Mouse (Mus musculus): ENCODE data around the gene Rack1. TPM values are rescaled to one million over a fixed set of nuclear protein-coding genes. Genes with fewer than 3 reads are reported as not detected.
"Not testable (repeated sequence)": the region's sequence is repeated elsewhere in the genome, so short reads cannot be mapped to it uniquely, and the experiment has no call there.

The Rack1 gene
- polyA plus RNA-seq, 1 experiment from 2014 or later = 565 TPM

DNA sequence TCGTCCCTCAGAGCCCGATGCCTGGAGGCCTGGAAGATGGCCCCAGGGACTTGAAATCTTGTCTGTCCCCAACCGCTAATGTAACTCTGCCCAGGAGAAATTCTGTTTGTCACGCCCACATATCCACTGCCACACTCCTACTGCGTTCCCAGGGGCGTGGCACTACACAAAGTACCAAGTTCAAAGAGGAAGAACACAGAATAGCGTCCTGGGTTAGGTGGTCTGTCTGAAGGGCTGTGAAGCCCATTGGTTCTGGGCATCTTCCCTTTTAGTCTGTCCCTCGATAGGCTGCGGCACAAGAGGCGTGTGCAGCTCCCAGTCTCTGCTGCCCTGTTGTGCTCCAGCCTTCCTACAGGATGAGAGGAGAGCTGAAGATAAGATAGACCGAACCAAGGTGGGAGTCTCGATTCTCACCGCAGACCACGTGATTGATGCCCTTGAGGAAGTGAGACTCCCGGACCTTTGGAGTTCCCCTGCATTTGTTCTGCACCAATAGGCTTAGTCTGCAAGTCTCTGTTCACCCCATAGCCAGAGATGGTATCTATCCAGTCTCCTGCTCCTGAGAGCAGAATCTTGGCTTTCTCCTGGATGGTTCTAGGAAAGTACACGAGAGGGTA is 38.2 kb downstream of the Rack1 start:
- Histone ChIP-seq H3K4me1 (peaks cover 14% of the 10 kb centered on the region), H3K4me3 (replicated peaks) (peak overlapping the region; percentile 89), H3K27ac (no peak overlapping the region), H3K9me3 (no peaks in the 10 kb centered on the region), H3K36me3 (replicated peaks) (no peaks in the 10 kb centered on the region), H3K4me2 (peak overlapping the region; percentile 83), H3K9ac (peak overlapping the region; percentile 73), H3K27me3 (peaks cover 35% of the 10 kb centered on the region)
- WGBS = 5% methylated on average over 16 of the region's 16 CpGs
- 0 out of 2 replicates have a peak, but pooled peaks have one; percentile 9 for ATAC-seq (ENCODE audit: low FRiP score)

DNA sequence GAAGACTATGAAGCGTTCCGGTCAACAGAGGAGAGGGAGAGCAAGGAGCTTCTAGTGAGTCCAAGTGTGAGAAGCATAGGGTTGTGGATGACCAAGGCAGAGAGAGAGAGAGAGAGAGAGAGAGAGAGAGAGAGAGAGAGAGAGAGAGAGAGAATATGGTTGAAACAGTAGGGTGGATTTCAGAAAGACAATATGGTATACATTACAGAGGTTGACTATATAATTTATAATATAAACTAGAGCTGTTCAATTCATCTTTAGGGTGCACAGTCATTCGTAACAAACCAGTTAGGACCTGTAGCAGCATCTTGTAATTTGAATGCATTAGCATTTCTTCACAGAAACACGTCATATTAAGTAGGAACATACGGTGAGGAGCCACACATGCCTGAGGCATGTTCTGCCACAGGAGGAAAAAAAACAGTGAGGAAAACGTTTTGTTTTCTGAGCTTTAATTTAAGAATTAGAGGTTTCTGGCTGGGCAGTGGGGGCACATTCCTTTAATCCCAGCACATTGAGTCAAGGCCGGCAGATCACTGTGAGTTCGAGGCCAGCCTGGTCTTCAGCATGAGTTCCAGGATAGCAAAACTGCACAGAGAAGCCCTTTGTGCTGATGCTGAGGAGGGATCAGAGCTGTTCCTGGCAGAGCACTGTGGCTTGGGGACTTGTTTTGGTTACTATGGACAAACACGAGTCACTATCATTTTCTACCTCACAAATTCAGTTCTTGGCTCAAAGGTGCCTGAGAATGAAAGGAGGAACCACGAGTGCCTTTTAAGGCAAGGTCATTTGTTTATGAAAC is 38.9 kb downstream of the Rack1 start:
- no peak overlapping the region for H3K9ac ChIP-seq

DNA sequence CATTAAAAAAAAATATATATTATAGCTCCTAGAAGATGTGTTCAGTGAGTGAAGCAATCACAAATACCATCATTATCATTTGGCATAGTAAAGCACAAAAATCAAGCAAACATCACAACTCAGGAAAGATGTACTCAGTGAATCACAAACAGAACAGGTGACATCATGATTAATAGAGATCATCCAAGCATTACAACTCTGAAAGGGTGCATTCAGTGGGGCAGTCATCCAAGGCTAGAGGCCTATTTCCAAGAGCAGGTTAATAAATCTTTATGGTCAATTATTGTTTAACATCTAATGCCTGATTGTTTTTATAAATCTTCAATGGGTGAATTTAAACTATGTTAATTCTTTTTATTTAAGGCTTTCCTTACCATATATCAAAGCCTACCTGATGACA is 40.7 kb downstream of the Rack1 start:
- peaks cover 26% of the 10 kb centered on the region; the same call in 1 of the 2 replicates for H3K27me3 ChIP-seq
- no peak overlapping the region for H3K9ac ChIP-seq
- no peak overlapping the region for H3K4me3 ChIP-seq (replicated peaks)
- no peak overlapping the region for H3K4me2 ChIP-seq
- peaks cover 14% of the 10 kb centered on the region for H3K4me1 ChIP-seq
- no peak overlapping the region for H3K27ac ChIP-seq
- no peak for ATAC-seq (ENCODE audit: low FRiP score)
- no peaks in the 10 kb centered on the region for H3K36me3 ChIP-seq (replicated peaks)
- no peaks in the 10 kb centered on the region for H3K9me3 ChIP-seq

More for the DNA sequence above, 38.9 kb downstream of the Rack1 start:
- WGBS = 71% methylated on average over 10 of the region's 10 CpGs
- Histone ChIP-seq H3K27ac (no peak overlapping the region), H3K27me3 (peaks cover 35% of the 10 kb centered on the region), H3K4me1 (peaks cover 14% of the 10 kb centered on the region), H3K4me2 (peak overlapping the region; percentile 83), H3K36me3 (replicated peaks) (no peaks in the 10 kb centered on the region), H3K4me3 (replicated peaks) (no peak overlapping the region), H3K9me3 (no peaks in the 10 kb centered on the region)
- ATAC-seq (ENCODE audit: low FRiP score) = no peak

DNA sequence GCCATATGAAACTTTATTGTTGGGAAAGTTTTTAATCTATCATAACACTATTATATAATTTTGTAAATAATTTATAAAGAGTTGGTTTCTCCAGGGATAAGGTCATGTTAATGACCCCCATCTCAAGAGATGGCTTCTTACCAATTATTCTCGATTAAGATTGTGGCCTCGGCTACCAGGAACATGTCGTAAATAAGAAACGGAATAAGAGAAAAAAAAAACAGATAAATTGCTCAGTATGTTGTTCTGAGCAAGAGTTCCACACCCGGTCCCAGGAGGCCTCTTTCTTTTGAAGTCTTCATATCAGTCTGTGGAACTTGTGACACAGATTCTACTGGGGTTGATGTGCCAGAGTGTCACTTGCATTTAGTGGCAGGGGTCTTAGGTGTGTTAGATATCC is 41.1 kb downstream of the Rack1 start:
- 91% methylated on average over 5 of the region's 5 CpGs for WGBS
- peaks cover 23% of the 10 kb centered on the region; the same call in 1 of the 2 replicates for H3K27me3 ChIP-seq

DNA sequence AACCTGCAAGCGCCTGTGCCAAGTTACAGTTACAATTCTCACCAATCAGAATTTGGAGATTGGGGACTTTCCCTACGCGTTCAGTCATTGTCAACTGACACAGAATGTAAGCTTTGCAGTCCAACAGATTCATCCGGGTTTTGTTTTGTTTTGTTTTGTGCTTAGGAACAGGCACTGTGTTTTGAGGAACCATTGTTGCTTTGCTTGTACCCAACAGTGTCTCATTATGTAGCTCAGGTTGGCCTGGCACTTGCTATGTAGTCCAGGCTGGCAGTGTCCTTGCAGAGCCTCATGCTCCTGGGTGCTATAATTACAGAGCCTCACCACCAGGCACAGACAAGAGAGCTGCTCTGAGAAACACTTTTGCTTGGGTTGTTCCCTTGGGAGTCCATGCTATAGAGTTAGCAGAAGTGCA is 42.3 kb downstream of the Rack1 start:
- 80% methylated on average over 4 of the region's 4 CpGs for WGBS
- no peak overlapping the region for H3K9ac ChIP-seq
- H3K9me3 ChIP-seq = no peaks in the 10 kb centered on the region
- no peaks in the 10 kb centered on the region for H3K36me3 ChIP-seq (replicated peaks)
- peaks cover 13% of the 10 kb centered on the region; the same call in 1 of the 2 replicates for H3K27me3 ChIP-seq
- no peak overlapping the region for H3K4me2 ChIP-seq
- H3K4me3 ChIP-seq (replicated peaks) = no peak overlapping the region
- ATAC-seq (ENCODE audit: low FRiP score) = no peak
- H3K27ac ChIP-seq = no peak overlapping the region
- H3K4me1 ChIP-seq = peaks cover 8% of the 10 kb centered on the region

More for the DNA sequence above, 41.1 kb downstream of the Rack1 start:
- ATAC-seq (ENCODE audit: low FRiP score) = no peak
- Histone ChIP-seq H3K4me3 (replicated peaks) (no peak overlapping the region), H3K27ac (no peak overlapping the region), H3K4me1 (peaks cover 14% of the 10 kb centered on the region), H3K9me3 (no peaks in the 10 kb centered on the region), H3K36me3 (replicated peaks) (no peaks in the 10 kb centered on the region), H3K4me2 (no peak overlapping the region), H3K9ac (no peak overlapping the region)

DNA sequence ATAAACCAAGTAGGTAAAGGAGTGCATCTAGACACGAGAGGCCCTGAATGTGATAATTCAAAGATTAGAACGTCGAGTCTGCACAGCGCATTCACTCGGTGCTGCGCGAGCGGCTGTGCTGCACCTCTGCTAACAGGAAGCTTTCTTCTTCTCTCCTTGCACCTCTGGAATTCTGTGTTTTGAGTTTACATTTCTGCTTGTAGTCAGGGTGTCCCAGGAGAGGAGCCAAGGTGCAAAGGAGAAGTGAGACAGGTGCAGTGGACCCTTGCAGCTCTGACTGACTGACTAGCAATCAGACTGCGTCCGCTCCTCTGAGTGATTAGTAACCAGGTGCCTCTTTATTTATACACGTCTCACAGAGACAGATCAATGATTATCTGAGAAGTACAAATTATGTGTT is 43.1 kb downstream of the Rack1 start:
- 86% methylated on average over 11 of the region's 11 CpGs for WGBS

DNA sequence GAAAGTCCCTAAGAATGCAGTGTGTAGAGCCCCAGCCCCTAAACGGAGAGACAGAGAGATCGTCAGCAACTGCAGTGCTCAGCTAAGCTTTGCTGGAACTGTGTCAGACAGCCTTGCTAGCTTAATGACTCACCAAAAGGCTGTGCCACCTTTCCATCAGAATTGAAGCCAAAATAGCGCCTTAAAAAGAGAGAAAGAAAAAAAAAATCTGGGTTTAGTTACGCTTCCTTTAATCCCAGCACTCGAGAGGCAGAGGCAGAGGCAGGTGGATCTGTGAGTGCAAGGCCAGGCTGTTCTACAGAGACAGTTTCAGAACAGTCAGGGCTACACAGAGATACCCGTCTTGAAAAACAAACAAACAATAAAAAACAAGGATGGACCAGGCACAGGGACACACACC is 44.2 kb downstream of the Rack1 start:
- no peak overlapping the region for H3K27ac ChIP-seq
- H3K4me2 ChIP-seq = no peak overlapping the region
- H3K9ac ChIP-seq = no peak overlapping the region
- WGBS = 58% methylated on average over 6 of the region's 6 CpGs
- H3K27me3 ChIP-seq = peaks cover 19% of the 10 kb centered on the region
- ATAC-seq (ENCODE audit: low FRiP score) = no peak
- H3K36me3 ChIP-seq (replicated peaks) = no peaks in the 10 kb centered on the region
- no peaks in the 10 kb centered on the region for H3K9me3 ChIP-seq
- no peak overlapping the region for H3K4me3 ChIP-seq (replicated peaks)
- no peaks in the 10 kb centered on the region for H3K4me1 ChIP-seq

More for the DNA sequence above, 43.1 kb downstream of the Rack1 start:
- no peak overlapping the region for H3K27ac ChIP-seq
- no peak overlapping the region for H3K4me2 ChIP-seq
- ATAC-seq (ENCODE audit: low FRiP score) = no peak
- peaks cover 6% of the 10 kb centered on the region for H3K4me1 ChIP-seq
- H3K27me3 ChIP-seq = peaks cover 14% of the 10 kb centered on the region; the same call in 1 of the 2 replicates
- H3K9me3 ChIP-seq = no peaks in the 10 kb centered on the region
- no peaks in the 10 kb centered on the region for H3K36me3 ChIP-seq (replicated peaks)
- no peak overlapping the region for H3K9ac ChIP-seq
- H3K4me3 ChIP-seq (replicated peaks) = no peak overlapping the region

DNA sequence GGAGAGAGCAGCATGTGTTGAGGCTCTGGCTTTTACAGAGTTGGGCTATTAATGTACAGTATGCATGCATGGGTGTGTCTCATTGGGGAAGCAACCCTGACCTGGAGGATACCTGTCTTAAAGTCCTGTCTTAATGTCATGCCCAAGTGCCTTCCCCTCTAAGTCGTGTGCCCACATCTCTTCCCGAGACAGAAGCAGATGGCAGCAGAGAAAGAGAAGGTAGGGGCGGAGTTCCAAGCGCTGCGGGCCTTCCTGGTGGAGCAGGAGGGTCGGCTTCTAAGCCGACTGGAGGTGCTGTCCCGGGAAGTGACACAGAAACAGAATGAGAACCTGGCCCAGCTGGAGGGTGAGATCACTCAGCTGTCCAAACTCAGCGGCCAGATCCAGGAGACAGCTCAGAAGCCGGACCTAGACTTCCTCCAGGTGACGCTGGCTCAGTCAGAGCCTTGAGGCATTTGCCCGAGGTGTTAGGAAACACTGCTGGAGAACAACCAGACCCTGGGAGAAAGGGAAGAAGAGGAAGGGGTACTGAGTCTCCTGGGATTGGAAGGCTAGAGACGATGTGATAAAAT is 45.2 kb downstream of the Rack1 start:
- H3K4me3 ChIP-seq (replicated peaks) = no peak overlapping the region
- no peak overlapping the region for H3K9ac ChIP-seq
- no peaks in the 10 kb centered on the region for H3K4me1 ChIP-seq
- no peak overlapping the region for H3K4me2 ChIP-seq
- no peaks in the 10 kb centered on the region for H3K36me3 ChIP-seq (replicated peaks)
- H3K27me3 ChIP-seq = peaks cover 19% of the 10 kb centered on the region
- WGBS = 44% methylated on average over 13 of the region's 13 CpGs
- no peak overlapping the region for H3K27ac ChIP-seq
- H3K9me3 ChIP-seq = no peaks in the 10 kb centered on the region
- no peak for ATAC-seq (ENCODE audit: low FRiP score)

DNA sequence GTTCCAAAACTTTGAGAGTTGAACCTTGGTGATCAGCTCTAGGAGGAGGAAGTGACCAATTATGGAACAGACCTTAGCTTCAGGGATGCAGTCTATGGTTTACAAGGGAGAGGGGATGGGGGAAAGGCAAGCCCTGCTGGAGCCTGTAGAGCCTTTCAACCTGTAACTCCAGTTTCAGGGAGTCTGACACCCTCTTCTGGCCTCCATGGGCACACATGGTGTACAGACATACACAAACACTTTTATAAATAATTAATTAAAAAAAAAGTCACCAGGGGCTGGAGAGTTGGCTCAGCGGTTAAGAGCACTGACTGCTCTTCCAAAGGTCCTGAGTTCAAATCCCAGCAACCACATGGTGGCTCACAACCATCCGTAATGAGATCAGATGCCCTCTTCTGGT is 46.2 kb downstream of the Rack1 start:
- H3K27ac ChIP-seq = not testable (repeated sequence)
- 77% methylated on average over 2 of the region's 2 CpGs for WGBS

DNA sequence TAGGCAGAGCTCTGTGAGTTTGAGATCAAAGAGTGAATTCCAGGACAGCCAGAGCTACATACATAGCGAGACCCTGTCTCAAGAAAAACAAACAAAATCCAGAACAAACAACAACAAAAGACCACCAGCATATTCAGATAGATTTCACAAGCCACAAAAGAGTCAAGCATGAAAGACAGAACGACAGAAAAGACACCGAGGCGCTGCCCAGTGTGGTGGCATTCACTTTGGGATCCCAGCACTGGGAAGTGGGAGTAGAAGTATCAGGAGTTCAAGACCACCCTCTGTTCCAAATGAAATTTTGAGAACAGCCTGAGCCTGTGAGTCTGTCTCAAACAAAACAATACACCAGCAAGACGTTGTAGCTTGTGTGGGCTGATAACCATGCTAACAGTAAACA is 46.7 kb downstream of the Rack1 start:
- Histone ChIP-seq H3K4me2 (no peak overlapping the region), H3K9me3 (no peaks in the 10 kb centered on the region), H3K27ac (no peak overlapping the region), H3K4me1 (no peaks in the 10 kb centered on the region), H3K9ac (no peak overlapping the region), H3K27me3 (peaks cover 21% of the 10 kb centered on the region), H3K36me3 (replicated peaks) (no peaks in the 10 kb centered on the region), H3K4me3 (replicated peaks) (no peak overlapping the region)
- ATAC-seq (ENCODE audit: low FRiP score) = no peak
- WGBS = 66% methylated on average over 5 of the region's 5 CpGs

More for the DNA sequence above, 46.2 kb downstream of the Rack1 start:
- not testable (repeated sequence) for H3K9ac ChIP-seq; H3K4me2 ChIP-seq; H3K36me3 ChIP-seq (replicated peaks); H3K4me1 ChIP-seq; H3K4me3 ChIP-seq (replicated peaks); H3K9me3 ChIP-seq; ATAC-seq (ENCODE audit: low FRiP score)
- peaks cover 21% of the 10 kb centered on the region for H3K27me3 ChIP-seq

DNA sequence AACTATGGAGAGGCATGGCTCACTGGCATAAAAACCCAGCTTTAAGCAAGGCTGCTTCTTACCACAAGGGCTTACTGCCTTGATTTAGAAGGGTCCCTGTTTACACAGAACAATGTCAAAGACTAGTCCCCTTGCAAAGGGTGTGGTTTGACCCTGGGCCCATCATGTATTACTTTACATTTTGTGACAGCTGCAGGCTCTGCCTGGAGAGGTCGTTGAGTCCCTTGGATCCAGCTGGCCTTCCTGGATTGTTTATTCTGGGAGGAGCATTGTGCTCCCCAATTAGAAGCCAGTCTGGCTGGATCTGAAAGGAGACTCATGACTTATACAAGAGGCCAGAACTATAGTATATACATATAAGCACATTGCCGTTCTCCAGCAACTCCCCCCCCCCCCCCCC is 50.1 kb downstream of the Rack1 start:
- H3K27ac ChIP-seq = no peak overlapping the region
- no peak overlapping the region for H3K9ac ChIP-seq
- H3K4me1 ChIP-seq = peaks cover 23% of the 10 kb centered on the region
- H3K36me3 ChIP-seq (replicated peaks) = no peaks in the 10 kb centered on the region
- peaks cover 21% of the 10 kb centered on the region for H3K27me3 ChIP-seq
- ATAC-seq (ENCODE audit: low FRiP score) = no peak
- no peak overlapping the region for H3K4me3 ChIP-seq (replicated peaks)
- no peak overlapping the region for H3K4me2 ChIP-seq
- WGBS = 61% methylated on average over 2 of the region's 2 CpGs
- H3K9me3 ChIP-seq = no peaks in the 10 kb centered on the region

DNA sequence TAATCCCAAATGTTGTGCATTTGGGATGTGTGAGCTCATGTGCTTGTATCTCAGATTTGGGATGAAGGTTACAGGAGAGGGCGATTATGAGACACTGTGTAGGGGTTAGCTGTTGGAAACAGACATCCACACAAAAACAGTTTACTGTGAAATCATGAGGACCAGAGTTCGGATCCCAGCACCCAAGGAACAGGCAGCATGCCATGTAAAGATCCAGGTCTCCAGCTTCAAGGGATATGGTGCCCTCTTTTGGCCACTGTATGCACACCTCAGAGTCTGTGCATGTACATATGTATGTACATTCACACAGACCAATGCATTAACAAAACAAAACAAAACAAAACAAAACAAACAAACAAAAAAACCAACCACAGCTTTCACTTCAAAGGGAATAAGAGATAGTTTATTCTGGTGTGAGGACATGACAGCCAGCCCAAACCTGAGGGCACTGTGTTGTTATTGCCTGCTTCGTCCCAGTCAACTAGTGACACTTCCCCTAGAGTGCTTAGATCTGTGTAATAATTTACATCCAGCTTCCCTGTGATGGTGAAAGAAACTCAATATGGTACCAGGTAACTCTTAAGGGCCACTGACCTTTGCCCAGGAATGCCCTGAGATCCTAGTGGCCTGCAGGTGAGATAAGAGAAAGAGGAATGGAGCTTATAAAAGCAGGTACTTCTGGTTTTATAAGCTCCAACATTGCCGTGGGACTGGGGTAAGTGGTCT is 51.3 kb downstream of the Rack1 start:
- H3K4me1 ChIP-seq = peaks cover 23% of the 10 kb centered on the region
- H3K36me3 ChIP-seq (replicated peaks) = no peaks in the 10 kb centered on the region
- ATAC-seq (ENCODE audit: low FRiP score) = no peak
- peaks cover 21% of the 10 kb centered on the region for H3K27me3 ChIP-seq
- 82% methylated on average over 4 of the region's 4 CpGs for WGBS
- H3K4me2 ChIP-seq = no peak overlapping the region
- H3K9ac ChIP-seq = no peak overlapping the region
- no peak overlapping the region for H3K4me3 ChIP-seq (replicated peaks)
- no peaks in the 10 kb centered on the region for H3K9me3 ChIP-seq
- H3K27ac ChIP-seq = no peak overlapping the region

Measured in forebrain, embryonic 12.5 days (tissue).